8 mouse cellular contexts compared by ENCODE assay signal in genomic region chr3:54154844-54155638, GRCm38 (mm10). TPM values are rescaled to one million over a fixed set of nuclear protein-coding genes. Genes with fewer than 3 reads are reported as not detected.
A peak's percentile ranks its signal among the peaks of the same experiment; 100 is the strongest.
DNase-seq lines count a peak whose midpoint lies in the region; ATAC-seq and TF ChIP-seq lines count a peak whose summit lies in the region.

No protein-coding gene starts in this region.

- no peak overlapping the region for H3K9ac ChIP-seq in intestine, embryonic 15.5 days
- no peak overlapping the region for H3K9ac ChIP-seq in stomach, embryonic 16.5 days (ENCODE audit: low read length)

- peak; percentile 66 for ATAC-seq in intestine, embryonic 15.5 days
- peak; percentile 71 for ATAC-seq in stomach, embryonic 16.5 days (ENCODE audit: insufficient read depth, low FRiP score)
- no peak for ATAC-seq in activated CD4-positive, CD25-positive, alpha-beta regulatory T cell, adult 4 months

- peaks cover 19% of the 10 kb centered on the region for H3K4me1 ChIP-seq in E14TG2a.4 (replicated peaks; ENCODE audit: low read depth, low read length)
- peaks cover 29% of the 10 kb centered on the region for H3K4me1 ChIP-seq in forebrain, embryonic 10.5 days
- peaks cover 12% of the 10 kb centered on the region for H3K4me1 ChIP-seq in intestine, embryonic 15.5 days (replicated peaks)
- peaks cover 29% of the 10 kb centered on the region for H3K4me1 ChIP-seq in midbrain, embryonic 10.5 days
- peaks cover 11% of the 10 kb centered on the region; the same call in 1 of the 2 replicates for H3K4me1 ChIP-seq in stomach, embryonic 16.5 days (ENCODE audit: control insufficient read depth, insufficient read depth, low read length)

- peak; percentile 71 to 77 for DNase-seq in cerebellum, postnatal 14 days
- no peak for DNase-seq in cerebellum, adult 11 months
- DNase-seq in forebrain, embryonic 10.5 days (ENCODE audit: extremely low spot score, low spot score): peak; percentile 48
- peak; percentile 70 for DNase-seq in midbrain, embryonic 10.5 days (ENCODE audit: low spot score)

- no peaks in the 10 kb centered on the region for H3K9me3 ChIP-seq in E14TG2a.4 (ENCODE audit: low read length)
- no peaks in the 10 kb centered on the region for H3K9me3 ChIP-seq in forebrain, embryonic 10.5 days
- no peaks in the 10 kb centered on the region for H3K9me3 ChIP-seq in intestine, embryonic 15.5 days
- H3K9me3 ChIP-seq in midbrain, embryonic 10.5 days (replicated peaks): no peaks in the 10 kb centered on the region
- no peaks in the 10 kb centered on the region for H3K9me3 ChIP-seq in stomach, embryonic 16.5 days (replicated peaks; ENCODE audit: control insufficient read depth, low read length)

- peaks cover 37% of the 10 kb centered on the region for H3K27me3 ChIP-seq in E14TG2a.4 (ENCODE audit: insufficient read depth, low read length)
- peaks cover 42% of the 10 kb centered on the region for H3K27me3 ChIP-seq in forebrain, embryonic 10.5 days (ENCODE audit: poor library complexity, severe bottlenecking)
- peaks cover 15% of the 10 kb centered on the region for H3K27me3 ChIP-seq in intestine, embryonic 15.5 days (replicated peaks)
- peaks cover 41% of the 10 kb centered on the region for H3K27me3 ChIP-seq in midbrain, embryonic 10.5 days (ENCODE audit: low read depth, poor library complexity, severe bottlenecking)
- peaks cover 21% of the 10 kb centered on the region for H3K27me3 ChIP-seq in stomach, embryonic 16.5 days (ENCODE audit: control insufficient read depth, insufficient read depth, low read length)

- no peaks in the 10 kb centered on the region for H3K36me3 ChIP-seq in E14TG2a.4 (ENCODE audit: insufficient read depth, low read length)
- no peaks in the 10 kb centered on the region for H3K36me3 ChIP-seq in forebrain, embryonic 10.5 days (replicated peaks)
- H3K36me3 ChIP-seq in intestine, embryonic 15.5 days: no peaks in the 10 kb centered on the region
- H3K36me3 ChIP-seq in midbrain, embryonic 10.5 days: no peaks in the 10 kb centered on the region
- no peaks in the 10 kb centered on the region for H3K36me3 ChIP-seq in stomach, embryonic 16.5 days (ENCODE audit: control insufficient read depth, insufficient read depth, low read length)

- 3% methylated on average over 16 of the region's 16 CpGs for WGBS in forebrain, embryonic 10.5 days
- 6% methylated on average over 16 of the region's 16 CpGs for WGBS in intestine, embryonic 15.5 days
- WGBS in midbrain, embryonic 10.5 days: 3% methylated on average over 16 of the region's 16 CpGs
- 9% methylated on average over 16 of the region's 16 CpGs for WGBS in stomach, embryonic 16.5 days

- no peak overlapping the region for H3K27ac ChIP-seq in forebrain, embryonic 10.5 days
- H3K27ac ChIP-seq in intestine, embryonic 15.5 days: no peak overlapping the region
- H3K27ac ChIP-seq in midbrain, embryonic 10.5 days (replicated peaks): no peak overlapping the region
- no peak overlapping the region for H3K27ac ChIP-seq in stomach, embryonic 16.5 days (ENCODE audit: low read length)

- peak overlapping the region; percentile 83 for H3K4me2 ChIP-seq in intestine, embryonic 15.5 days (replicated peaks)
- H3K4me2 ChIP-seq in stomach, embryonic 16.5 days (ENCODE audit: low read depth, low read length): peak overlapping the region; percentile 88

- no peak; the same call in 1 of the 2 replicates for TF ChIP-seq CTCF in E14TG2a.4 (conservative IDR thresholded peaks at IDR 0.05; ENCODE audit: low read length)

- peak overlapping the region; percentile 74 for H3K4me3 ChIP-seq in E14TG2a.4 (replicated peaks; ENCODE audit: low read length)
- peak overlapping the region; percentile 63 for H3K4me3 ChIP-seq in forebrain, embryonic 10.5 days
- peak overlapping the region; percentile 41 for H3K4me3 ChIP-seq in intestine, embryonic 15.5 days (replicated peaks)
- H3K4me3 ChIP-seq in midbrain, embryonic 10.5 days: peak overlapping the region; percentile 67
- H3K4me3 ChIP-seq in stomach, embryonic 16.5 days (replicated peaks; ENCODE audit: low read length): peak overlapping the region; percentile 51

RNA-seq across cellular contexts. Expression of gene Trpc4, which starts 0.8 kb away (rescaled TPM):
- polyA plus RNA-seq in forebrain, embryonic 10.5 days (2016; fragmentation: Nextera tagmentation; extraction: Ambion mirVana): 0.30 and 0.40 TPM in 2 replicates
- 2.7 and 3.3 TPM in 2 replicates for polyA plus RNA-seq in intestine, embryonic 15.5 days (2015; fragmentation: Nextera tagmentation; extraction: Ambion mirVana)
- 1.1 TPM in 2 replicates for polyA plus RNA-seq in midbrain, embryonic 10.5 days (2016; fragmentation: Nextera tagmentation; extraction: Ambion mirVana)
- polyA plus RNA-seq in stomach, embryonic 16.5 days (2015; fragmentation: Nextera tagmentation; extraction: Ambion mirVana): 1.5 and 2.0 TPM in 2 replicates
- not detected for polyA plus RNA-seq in activated CD4-positive, CD25-positive, alpha-beta regulatory T cell, adult 4 months (2017; shearing (Covaris generic))
